Mouse (Mus musculus) c-Kit-negative CD71-positive TER-119-positive erythroid progenitor cells, embryonic 14.5 days (primary cell): Measurements from ENCODE around the gene Tekt4.

Experiments used
- DNase-seq: peaks from one replicate; pipeline ENCODE4 v3.0.0-alpha.2; 2013; ENCODE audit warnings: low read depth, low spot score

The Tekt4 gene

GRCm38 (mm10) chr17:25432433-25433181 is 21.8 kb upstream of the Tekt4 start:
- DNase-seq: no peak

- no peak for DNase-seq
These were observed 21.2 kb upstream of the Tekt4 start for GRCm38 (mm10) chr17:25433223-25433616.

GRCm38 (mm10) chr17:25433617-25434606 is 20.5 kb upstream of the Tekt4 start, which contains the start of gene Cacna1h:
Gene Cacna1h, minus strand, starts transcription at chr17:25433783.
- DNase-seq: no peak

GRCm38 (mm10) chr17:25441417-25441816 is 13.0 kb upstream of the Tekt4 start:
- DNase-seq: no peak

- no peak for DNase-seq
These were observed 11.5 kb upstream of the Tekt4 start for GRCm38 (mm10) chr17:25442889-25443288.

- no peak for DNase-seq
These were observed 9.3 kb upstream of the Tekt4 start for GRCm38 (mm10) chr17:25445074-25445473.

GRCm38 (mm10) chr17:25445841-25446240 is 8.6 kb upstream of the Tekt4 start:
- DNase-seq: no peak

- DNase-seq: no peak
These were observed 6.5 kb upstream of the Tekt4 start for GRCm38 (mm10) chr17:25447865-25448264.

GRCm38 (mm10) chr17:25450329-25450728 is 4.1 kb upstream of the Tekt4 start:
- DNase-seq: no peak

GRCm38 (mm10) chr17:25452246-25452965 is 2.0 kb upstream of the Tekt4 start:
- no peak for DNase-seq

GRCm38 (mm10) chr17:25456540-25456939 is 2.1 kb downstream of the Tekt4 start:
- no peak for DNase-seq

- DNase-seq: no peak
These were observed 7.9 kb downstream of the Tekt4 start for GRCm38 (mm10) chr17:25462236-25462875.

- no peak for DNase-seq
These were observed 9.0 kb downstream of the Tekt4 start for GRCm38 (mm10) chr17:25463326-25463945.

GRCm38 (mm10) chr17:25464091-25464490 is 9.7 kb downstream of the Tekt4 start:
- no peak for DNase-seq

- no peak for DNase-seq
These were observed 11.8 kb downstream of the Tekt4 start for GRCm38 (mm10) chr17:25466257-25466656.

- no peak for DNase-seq
These were observed 13.4 kb downstream of the Tekt4 start for GRCm38 (mm10) chr17:25467781-25468180.

GRCm38 (mm10) chr17:25468301-25468700 is 13.9 kb downstream of the Tekt4 start:
- no peak for DNase-seq

GRCm38 (mm10) chr17:25469798-25470197 is 15.4 kb downstream of the Tekt4 start:
- no peak for DNase-seq

GRCm38 (mm10) chr17:25471418-25471817 is 17.0 kb downstream of the Tekt4 start:
- no peak for DNase-seq

- DNase-seq: no peak
These were observed 17.6 kb downstream of the Tekt4 start for GRCm38 (mm10) chr17:25472044-25472443.
